Mouse (Mus musculus) bone marrow, adult 2 months (tissue): ENCODE measurements at regions not wholly inside any gene's neighbourhood (a gene's known extent, or its start where the extent isn't known, plus 50 kb on each side); places are given as distances from the start of the nearest gene placed in this dataset.

ENCODE experiments used
- CTCF ChIP-seq: fragments of 200-500 bp; IDR thresholded peaks from 2 replicates; pipeline ENCODE4 v1.5.1; 2011; ENCODE audit warnings: low read length, control low read depth; ENCODE audit not compliant: control insufficient read depth, insufficient read depth
- POLR2A ChIP-seq: fragments of 200-500 bp; IDR thresholded peaks from 2 replicates; pipeline ENCODE4 v1.6.1; 2011; ENCODE audit warnings: low read depth, mild to moderate bottlenecking, control low read depth, low read length, borderline replicate concordance; ENCODE audit not compliant: control insufficient read depth

GRCm38 (mm10) chr11:52565457-52565856, 169.2 kb downstream of the 9530068E07Rik start:
- no peak for TF ChIP-seq CTCF
- no peak for TF ChIP-seq POLR2A
